Mouse (Mus musculus): ENCODE results near the gene Pigs. TPM values are rescaled to one million over a fixed set of nuclear protein-coding genes. Genes with fewer than 3 reads are reported as not detected.

Pigs gene
- polyA plus RNA-seq, 1 experiment from 2014 or later, result 67.2 TPM

DNA sequence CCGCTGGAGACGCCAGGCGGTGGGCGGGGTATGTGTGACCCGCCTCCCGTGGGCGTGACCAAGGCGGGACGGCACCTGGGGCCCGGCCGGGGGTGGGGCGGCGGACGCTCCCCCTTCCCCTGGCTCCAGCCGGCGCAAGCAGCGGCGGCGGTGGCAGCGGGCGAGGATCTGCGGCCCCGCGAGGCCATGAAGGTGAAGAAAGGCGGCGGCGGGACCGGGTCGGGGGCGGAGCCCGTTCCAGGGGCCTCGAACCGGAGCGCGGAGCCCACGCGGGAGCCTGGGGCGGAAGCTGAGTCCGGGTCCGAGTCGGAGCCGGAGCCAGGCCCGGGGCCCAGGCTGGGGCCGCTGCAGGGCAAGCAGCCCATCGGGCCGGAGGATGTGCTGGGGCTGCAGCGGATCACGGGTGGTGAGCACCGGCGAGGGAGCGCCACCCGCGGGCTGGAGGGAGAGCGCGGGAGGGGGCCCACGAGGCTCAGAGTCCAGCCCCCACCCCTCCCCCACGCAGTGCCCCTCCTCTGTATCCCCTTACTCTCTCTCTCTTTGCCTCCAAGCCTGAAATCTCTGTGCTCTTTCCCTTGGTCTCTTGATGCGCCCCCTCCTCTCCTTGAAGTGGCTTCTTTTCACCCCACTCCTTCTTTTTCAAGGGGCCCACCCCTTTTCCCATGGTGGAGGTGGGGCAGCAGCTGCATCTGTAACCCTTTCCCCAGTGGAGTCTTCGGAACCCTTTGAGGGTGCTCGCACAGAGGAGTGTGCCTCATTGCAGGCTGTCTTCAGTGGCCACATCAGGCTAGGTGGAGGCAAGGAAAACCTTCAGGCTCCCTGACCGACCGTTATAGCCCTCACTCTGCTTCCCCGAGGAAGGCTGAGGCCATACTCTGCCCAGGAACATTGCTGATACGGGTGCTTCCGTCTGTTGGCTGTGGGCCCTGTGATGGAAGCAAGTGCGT lies 15.4 kb downstream of the Pigs start, which contains the start of gene Unc119:
TSS of gene Unc119 (plus strand) at position 102 of the 947 bp plus-strand sequence.
- Histone ChIP-seq H3K27me3 (no peaks in the 10 kb centered on the region), H3K4me1 (peaks cover 32% of the 10 kb centered on the region)
- WGBS, result 2% methylated on average over 56 of the region's 66 CpGs

GRCm38 (mm10) chr11:78344328-78344889 lies 16.2 kb downstream of the Pigs start:
- ATAC-seq (ENCODE audit: low FRiP score, low read depth), result no peak
- peak overlapping the region; percentile 72 for H3K4me2 ChIP-seq (replicated peaks)

More for the DNA sequence above, 15.4 kb downstream of the Pigs start, which contains the start of gene Unc119:
- peak within 1 kb of the TSS; percentile 81 for H3K27ac ChIP-seq (replicated peaks)
- H3K4me3 ChIP-seq, result peak within 1 kb of the TSS; percentile 65
- ATAC-seq (ENCODE audit: low FRiP score, low read depth), result peak; percentile 84
- peak within 1 kb of the TSS; percentile 85 for H3K9ac ChIP-seq (replicated peaks)
- peaks cover 41% of the 10 kb centered on the region for H3K36me3 ChIP-seq
- H3K4me2 ChIP-seq (replicated peaks), result peak within 1 kb of the TSS; percentile 72
- H3K9me3 ChIP-seq, result no peaks in the 10 kb centered on the region

GRCm38 (mm10) chr11:78344890-78345715 lies 16.9 kb downstream of the Pigs start:
- H3K27ac ChIP-seq (replicated peaks), result no peak overlapping the region
- H3K4me2 ChIP-seq (replicated peaks), result peak overlapping the region; percentile 72
- no peak for ATAC-seq (ENCODE audit: low FRiP score, low read depth)
- peaks cover 32% of the 10 kb centered on the region for H3K4me1 ChIP-seq
- 0 out of 2 replicates have a peak overlapping the region, but pooled peaks have one; percentile 10 for H3K4me3 ChIP-seq
- H3K36me3 ChIP-seq, result peaks cover 32% of the 10 kb centered on the region
- no peaks in the 10 kb centered on the region for H3K27me3 ChIP-seq
- no peaks in the 10 kb centered on the region for H3K9me3 ChIP-seq
- peak overlapping the region; percentile 43 for H3K9ac ChIP-seq (replicated peaks)
- 63% methylated on average over 8 of the region's 8 CpGs for WGBS

More at GRCm38 (mm10) chr11:78344328-78344889, 16.2 kb downstream of the Pigs start:
- H3K9me3 ChIP-seq, result no peaks in the 10 kb centered on the region
- H3K36me3 ChIP-seq, result peaks cover 39% of the 10 kb centered on the region
- peak overlapping the region; percentile 81 for H3K27ac ChIP-seq (replicated peaks)
- peak overlapping the region; percentile 85 for H3K9ac ChIP-seq (replicated peaks)
- no peaks in the 10 kb centered on the region for H3K27me3 ChIP-seq
- 80% methylated on average over 6 of the region's 6 CpGs for WGBS
- H3K4me1 ChIP-seq, result peaks cover 32% of the 10 kb centered on the region
- peak overlapping the region; percentile 65 for H3K4me3 ChIP-seq

DNA sequence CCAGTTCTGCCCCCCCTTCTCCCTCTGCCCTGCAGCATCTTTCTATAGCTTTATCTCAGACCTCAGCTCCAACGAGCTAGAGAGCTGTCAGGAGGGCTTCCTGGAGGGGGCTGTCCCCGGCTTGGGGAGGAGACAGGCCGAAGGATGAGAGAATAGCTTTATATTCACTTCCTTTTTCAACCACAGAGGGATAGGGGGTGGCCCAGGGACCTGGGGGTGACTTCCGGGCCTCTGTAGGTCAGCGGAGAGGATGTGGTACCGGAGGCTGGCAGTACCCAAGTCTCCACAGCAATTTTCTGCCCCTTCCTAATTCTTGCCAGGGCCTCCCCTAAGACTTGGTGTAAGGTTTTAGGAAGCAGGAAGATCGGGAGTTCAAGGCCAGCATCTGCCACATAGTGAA lies 17.6 kb downstream of the Pigs start:
- H3K4me2 ChIP-seq (replicated peaks), result no peak overlapping the region
- H3K27ac ChIP-seq (replicated peaks), result no peak overlapping the region
- ATAC-seq (ENCODE audit: low FRiP score, low read depth), result no peak

GRCm38 (mm10) chr11:78346326-78347069 lies 18.3 kb downstream of the Pigs start:
- no peak overlapping the region for H3K27ac ChIP-seq (replicated peaks)
- H3K4me3 ChIP-seq, result no peak overlapping the region
- H3K4me2 ChIP-seq (replicated peaks), result 0 out of 2 replicates have a peak overlapping the region, but pooled peaks have one; percentile 0
- H3K9ac ChIP-seq (replicated peaks), result no peak overlapping the region
- no peak for ATAC-seq (ENCODE audit: low FRiP score, low read depth)
- H3K27me3 ChIP-seq, result no peaks in the 10 kb centered on the region
- no peaks in the 10 kb centered on the region for H3K9me3 ChIP-seq
- WGBS, result 60% methylated on average over 6 of the region's 6 CpGs
- H3K4me1 ChIP-seq, result peaks cover 32% of the 10 kb centered on the region
- H3K36me3 ChIP-seq, result peaks cover 19% of the 10 kb centered on the region

More for the DNA sequence above, 17.6 kb downstream of the Pigs start:
- H3K4me1 ChIP-seq, result peaks cover 32% of the 10 kb centered on the region
- no peaks in the 10 kb centered on the region for H3K27me3 ChIP-seq
- H3K36me3 ChIP-seq, result peaks cover 26% of the 10 kb centered on the region
- H3K9me3 ChIP-seq, result no peaks in the 10 kb centered on the region
- no peak overlapping the region for H3K4me3 ChIP-seq
- 0 out of 2 replicates have a peak overlapping the region, but pooled peaks have one; percentile 43 for H3K9ac ChIP-seq (replicated peaks)
- 74% methylated on average over 7 of the region's 7 CpGs for WGBS

DNA sequence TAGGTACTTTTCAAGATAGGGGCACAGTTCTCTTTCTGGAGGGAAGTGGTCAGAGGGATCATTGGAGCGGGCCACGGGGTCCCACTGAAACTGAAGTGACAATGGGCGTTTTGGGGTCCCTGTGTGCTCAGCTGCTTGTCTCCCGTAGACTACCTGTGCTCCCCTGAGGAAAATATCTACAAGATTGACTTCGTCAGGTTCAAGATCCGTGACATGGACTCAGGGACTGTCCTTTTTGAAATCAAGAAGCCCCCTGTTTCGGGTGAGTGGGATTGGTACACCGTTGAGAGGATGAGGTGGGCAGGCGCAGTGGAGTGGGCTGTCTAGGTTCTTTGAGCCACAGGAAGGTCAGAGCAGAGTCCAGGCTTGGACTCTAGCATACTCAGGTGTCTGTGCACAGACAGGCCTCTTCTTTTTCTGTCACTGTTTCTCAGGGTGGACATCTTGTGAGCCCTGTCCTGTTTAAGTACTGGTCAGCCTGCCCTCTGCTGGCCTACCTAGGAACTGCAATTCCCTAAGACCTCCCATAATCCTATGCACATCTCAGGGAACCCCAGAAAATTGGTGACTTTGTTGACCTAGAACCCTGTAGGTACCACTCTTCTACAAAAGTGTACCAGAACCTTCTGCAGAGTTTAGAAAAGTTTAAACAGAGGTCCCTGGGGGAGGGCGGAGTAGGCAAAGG lies 19.0 kb downstream of the Pigs start:
- no peaks in the 10 kb centered on the region for H3K9me3 ChIP-seq
- no peak overlapping the region for H3K9ac ChIP-seq (replicated peaks)
- H3K27me3 ChIP-seq, result no peaks in the 10 kb centered on the region
- 90% methylated on average over 10 of the region's 10 CpGs for WGBS
- no peak overlapping the region for H3K4me3 ChIP-seq
- no peak overlapping the region for H3K4me2 ChIP-seq (replicated peaks)
- H3K27ac ChIP-seq (replicated peaks), result no peak overlapping the region
- ATAC-seq (ENCODE audit: low FRiP score, low read depth), result no peak
- H3K4me1 ChIP-seq, result peaks cover 32% of the 10 kb centered on the region
- peaks cover 17% of the 10 kb centered on the region for H3K36me3 ChIP-seq

- 84% methylated on average over 9 of the region's 9 CpGs for WGBS
- Histone ChIP-seq H3K4me2 (replicated peaks) (no peak overlapping the region), H3K4me1 (peaks cover 31% of the 10 kb centered on the region)
Observed at GRCm38 (mm10) chr11:78347908-78348307, 19.7 kb downstream of the Pigs start.

DNA sequence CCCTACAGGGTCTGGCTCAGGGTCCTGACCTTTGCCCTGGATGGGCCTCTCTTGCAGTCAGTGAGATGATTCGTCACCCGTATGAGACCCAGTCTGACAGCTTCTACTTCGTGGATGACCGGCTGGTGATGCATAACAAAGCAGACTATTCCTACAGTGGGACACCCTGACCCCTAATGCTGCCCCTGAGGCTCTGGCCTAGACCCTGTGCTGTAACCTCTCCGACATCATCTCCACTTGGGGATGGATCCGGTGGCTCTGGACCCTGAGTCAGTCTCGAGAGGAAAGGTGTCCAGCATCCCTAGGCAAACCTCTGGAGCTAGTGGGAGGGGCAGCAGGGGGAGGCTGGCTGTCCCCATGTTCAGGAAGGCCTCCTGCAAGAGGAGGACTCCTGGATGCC lies 20.3 kb downstream of the Pigs start:
- 56% methylated on average over 7 of the region's 7 CpGs for WGBS
- no peak overlapping the region for H3K27ac ChIP-seq (replicated peaks)
- H3K9ac ChIP-seq (replicated peaks), result no peak overlapping the region
- H3K4me3 ChIP-seq, result no peak overlapping the region
- H3K27me3 ChIP-seq, result no peaks in the 10 kb centered on the region
- no peak for ATAC-seq (ENCODE audit: low FRiP score, low read depth)
- H3K4me2 ChIP-seq (replicated peaks), result no peak overlapping the region
- H3K9me3 ChIP-seq, result no peaks in the 10 kb centered on the region
- peaks cover 29% of the 10 kb centered on the region for H3K4me1 ChIP-seq
- peaks cover 17% of the 10 kb centered on the region for H3K36me3 ChIP-seq

More at GRCm38 (mm10) chr11:78347908-78348307, 19.7 kb downstream of the Pigs start:
- no peaks in the 10 kb centered on the region for H3K9me3 ChIP-seq
- H3K27ac ChIP-seq (replicated peaks), result no peak overlapping the region
- no peak for ATAC-seq (ENCODE audit: low FRiP score, low read depth)
- peaks cover 17% of the 10 kb centered on the region for H3K36me3 ChIP-seq
- no peak overlapping the region for H3K4me3 ChIP-seq
- H3K27me3 ChIP-seq, result no peaks in the 10 kb centered on the region
- H3K9ac ChIP-seq (replicated peaks), result no peak overlapping the region

DNA sequence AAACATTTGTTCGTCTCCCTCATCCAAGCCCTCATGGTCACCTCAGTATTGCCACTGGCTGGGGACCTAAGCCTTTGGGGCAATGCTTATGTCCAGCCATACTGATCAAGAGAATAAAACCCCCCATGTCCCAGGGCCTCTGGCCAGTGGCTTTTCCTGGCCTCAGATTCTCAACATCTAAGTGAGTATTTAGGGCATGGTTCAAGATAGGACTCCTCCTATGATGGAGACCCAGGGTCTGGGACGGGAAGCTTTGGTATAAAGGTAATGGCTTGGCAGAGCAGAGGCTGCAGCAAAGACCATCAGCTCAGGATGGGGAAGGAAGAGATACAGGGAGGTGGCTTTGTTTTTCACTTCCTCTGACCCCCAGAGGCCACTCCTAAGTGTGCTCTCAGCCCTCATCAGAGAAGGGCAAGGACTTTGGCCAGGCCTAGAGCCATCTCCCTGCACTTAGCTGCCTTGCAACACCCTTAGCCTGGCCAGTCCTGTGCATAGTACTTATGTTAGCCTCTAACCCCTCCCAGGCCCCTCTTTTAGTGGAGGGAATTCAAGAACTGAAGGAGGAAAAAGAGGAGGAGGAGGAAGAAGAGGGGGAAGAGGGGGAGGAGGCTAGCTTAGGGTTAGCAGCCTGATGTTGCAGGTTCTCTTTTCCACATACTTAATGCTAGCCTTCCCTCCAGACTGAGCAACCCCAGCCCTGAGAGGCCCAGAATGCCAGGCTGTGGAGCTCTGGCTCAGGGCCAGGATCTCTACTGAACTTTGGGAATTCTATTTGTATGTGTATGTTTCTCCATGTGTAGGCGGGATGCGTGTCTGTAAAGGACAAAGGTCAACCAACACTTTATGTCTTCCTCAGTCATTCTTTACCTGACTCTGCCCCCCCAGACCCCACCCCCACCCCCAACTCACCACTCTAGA lies 21.5 kb downstream of the Pigs start:
- no peak overlapping the region for H3K4me3 ChIP-seq
- peaks cover 17% of the 10 kb centered on the region for H3K36me3 ChIP-seq
- WGBS, result 89% methylated on average over 4 of the region's 4 CpGs
- H3K4me2 ChIP-seq (replicated peaks), result no peak overlapping the region
- no peak overlapping the region for H3K9ac ChIP-seq (replicated peaks)
- no peaks in the 10 kb centered on the region for H3K9me3 ChIP-seq
- no peak overlapping the region for H3K27ac ChIP-seq (replicated peaks)
- ATAC-seq (ENCODE audit: low FRiP score, low read depth), result no peak
- no peaks in the 10 kb centered on the region for H3K27me3 ChIP-seq
- H3K4me1 ChIP-seq, result peaks cover 22% of the 10 kb centered on the region

DNA sequence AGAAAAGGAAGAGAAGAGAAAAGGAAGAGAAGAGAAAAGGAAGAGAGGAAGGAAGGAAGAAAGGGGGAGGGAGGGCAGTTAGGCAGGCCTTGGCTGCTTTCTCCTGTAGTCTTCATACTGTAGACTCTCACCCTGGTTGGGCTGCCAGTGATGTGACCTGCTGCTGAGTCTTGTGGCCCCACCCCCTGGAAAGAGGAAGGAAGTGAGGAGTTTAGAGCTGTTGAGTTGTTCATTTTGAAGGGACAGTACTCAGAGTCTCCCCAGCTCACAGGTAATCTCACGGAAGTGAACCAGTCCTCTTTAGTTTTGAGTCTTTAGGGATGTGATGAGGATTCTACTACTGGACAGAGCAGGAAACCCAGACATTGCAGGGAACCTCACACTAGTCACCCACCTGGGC lies 24.9 kb downstream of the Pigs start:
- Histone ChIP-seq H3K4me2 (replicated peaks) (no peak overlapping the region), H3K4me1 (no peaks in the 10 kb centered on the region), H3K27me3 (0 out of 2 replicates have a peak, but pooled peaks cover 5% of the 10 kb centered on the region), H3K9me3 (no peaks in the 10 kb centered on the region), H3K4me3 (no peak overlapping the region), H3K36me3 (peaks cover 11% of the 10 kb centered on the region), H3K27ac (replicated peaks) (no peak overlapping the region), H3K9ac (replicated peaks) (no peak overlapping the region)
- 88% methylated on average over 1 of the region's 1 CpGs for WGBS
- ATAC-seq (ENCODE audit: low FRiP score, low read depth), result no peak

All from midbrain, embryonic 12.5 days (tissue).